Mouse (Mus musculus): ENCODE data around the gene Tbpl2. TPM values are rescaled to one million over a fixed set of nuclear protein-coding genes. Genes with fewer than 3 reads are reported as not detected.

Gene Tbpl2
- polyA plus RNA-seq, 1 experiment from 2014 or later = not detected

Other genes with a start within 250 kb of the Tbpl2 start
- gene Hnmt, start 47.2 kb downstream of the Tbpl2 start, polyA plus RNA-seq (2016; fragmentation: Nextera tagmentation; extraction: Ambion mirVana) = 0.99 and 1.4 TPM in 2 replicates
- gene Il1f8, start 56.6 kb upstream of the Tbpl2 start, polyA plus RNA-seq (2016; fragmentation: Nextera tagmentation; extraction: Ambion mirVana) = not detected in 2 replicates
- gene Il1f9, start 89.9 kb upstream of the Tbpl2 start, polyA plus RNA-seq (2016; fragmentation: Nextera tagmentation; extraction: Ambion mirVana) = not detected in 2 replicates
- gene Il1f6, start 118.8 kb upstream of the Tbpl2 start, polyA plus RNA-seq (2016; fragmentation: Nextera tagmentation; extraction: Ambion mirVana) = not detected in 2 replicates
- not detected in 2 replicates for gene Il1f5, start 180.4 kb upstream of the Tbpl2 start, polyA plus RNA-seq (2016; fragmentation: Nextera tagmentation; extraction: Ambion mirVana)
- gene Il1f10, start 194.6 kb upstream of the Tbpl2 start, polyA plus RNA-seq (2016; fragmentation: Nextera tagmentation; extraction: Ambion mirVana) = not detected in 2 replicates
- not detected in 2 replicates for gene Il1rn, start 240.3 kb upstream of the Tbpl2 start, polyA plus RNA-seq (2016; fragmentation: Nextera tagmentation; extraction: Ambion mirVana)